Mouse (Mus musculus): Measurements from ENCODE around the gene Bms1. TPM values are rescaled to one million over a fixed set of nuclear protein-coding genes. Genes with fewer than 3 reads are reported as not detected.

The Bms1 gene
- polyA plus RNA-seq, 1 experiment: 11.1 TPM

- DNase-seq (ENCODE audit: low spot score): no peak
These were observed 53.1 kb downstream of the Bms1 start for GRCm38 (mm10) chr6:118366196-118366595.

- no peak for DNase-seq (ENCODE audit: low spot score)
These were observed 53.5 kb downstream of the Bms1 start for GRCm38 (mm10) chr6:118365781-118366180.

GRCm38 (mm10) chr6:118350342-118350741 is 68.9 kb downstream of the Bms1 start:
- DNase-seq (ENCODE audit: low spot score): no peak

- DNase-seq (ENCODE audit: low spot score): no peak
These were observed 71.1 kb downstream of the Bms1 start for GRCm38 (mm10) chr6:118348186-118348585.

- DNase-seq (ENCODE audit: low spot score): no peak
These were observed 72.0 kb downstream of the Bms1 start for GRCm38 (mm10) chr6:118347291-118347690.

GRCm38 (mm10) chr6:118341861-118342485 is 77.3 kb downstream of the Bms1 start:
- no peak for DNase-seq (ENCODE audit: low spot score)

- no peak for DNase-seq (ENCODE audit: low spot score)
These were observed 81.6 kb downstream of the Bms1 start for GRCm38 (mm10) chr6:118337660-118338059.

GRCm38 (mm10) chr6:118336541-118337480 is 82.5 kb downstream of the Bms1 start:
- no peak for DNase-seq (ENCODE audit: low spot score)

- DNase-seq (ENCODE audit: low spot score): no peak
These were observed 83.3 kb downstream of the Bms1 start for GRCm38 (mm10) chr6:118335934-118336450.

- DNase-seq (ENCODE audit: low spot score): no peak
These were observed 85.4 kb downstream of the Bms1 start for GRCm38 (mm10) chr6:118333861-118334260.

Other genes with a start within 250 kb of the Bms1 start
- gene Ret, start 221.8 kb downstream of the Bms1 start, polyA plus RNA-seq (2012; rRNA removed): 2.0 TPM in 2 replicates
- gene Zfp248, start 36.1 kb upstream of the Bms1 start, polyA plus RNA-seq (2012; rRNA removed): 2.4 and 3.0 TPM in 2 replicates
- gene Zfp9, start 59.8 kb upstream of the Bms1 start, polyA plus RNA-seq (2012; rRNA removed): 11.7 and 12.2 TPM in 2 replicates
- gene Ankrd26, start 142.8 kb upstream of the Bms1 start, polyA plus RNA-seq (2012; rRNA removed): 3.2 and 3.4 TPM in 2 replicates